Mouse (Mus musculus) hematopoietic stem cell, adult 5-6 weeks (primary cell): Measurements from ENCODE around the gene Ptcra. TPM values are rescaled to one million over a fixed set of nuclear protein-coding genes. Genes with fewer than 3 reads are reported as not detected.

ENCODE experiments used
- ATAC-seq, 2 experiments: fragments of 125-278 bp in 1 of 2; replicated peaks in 1 of 2; 2 replicates each; pipeline ENCODE4 v1.8.0; 2016 to 2017; ENCODE audit warnings: inconsistent platforms in 2 of 2, mild to moderate bottlenecking in 2 of 2, moderate number of reproducible peaks in 2 of 2, low read depth in 1 of 2, moderate TSS enrichment in 1 of 2; ENCODE audit not compliant: low FRiP score in 2 of 2, poor library complexity in 2 of 2, severe bottlenecking in 2 of 2, insufficient read depth in 1 of 2, low TSS enrichment in 1 of 2
- total RNA-seq: library from RNA; stranded (forward); fragments of 172-1452, 232-1000 nt; gene quantifications from 2 replicates; pipeline ENCODE4 v1.2.3, GENCODE M21; 2017

The Ptcra gene
- total RNA-seq, 1 experiment from 2014 or later = not detected

GRCm38 (mm10) chr17:46741305-46741704 lies 22.2 kb downstream of the Ptcra start:
- no peak for ATAC-seq

GRCm38 (mm10) chr17:46736160-46736559 lies 27.4 kb downstream of the Ptcra start:
- ATAC-seq = peak in 1 of 2 experiments; percentile 58; a peak in 2 of 4 replicates

GRCm38 (mm10) chr17:46735287-46735686 lies 28.2 kb downstream of the Ptcra start:
- no peak for ATAC-seq

GRCm38 (mm10) chr17:46734055-46734454 lies 29.5 kb downstream of the Ptcra start:
- no peak for ATAC-seq

GRCm38 (mm10) chr17:46728904-46729318 lies 34.6 kb downstream of the Ptcra start, which contains the start of gene Gnmt:
Gene Gnmt (minus strand): TSS chr17:46729168.
- ATAC-seq = no peak

GRCm38 (mm10) chr17:46728496-46728895 lies 35.0 kb downstream of the Ptcra start:
- no peak for ATAC-seq

- no peak for ATAC-seq
Measured at GRCm38 (mm10) chr17:46728021-46728420, 35.5 kb downstream of the Ptcra start.

- ATAC-seq = no peak
Measured at GRCm38 (mm10) chr17:46727271-46727670, 36.2 kb downstream of the Ptcra start.

GRCm38 (mm10) chr17:46725731-46726645 lies 37.5 kb downstream of the Ptcra start:
- no peak for ATAC-seq

GRCm38 (mm10) chr17:46725273-46725672 lies 38.2 kb downstream of the Ptcra start:
- peak; percentile 52 to 60 for ATAC-seq

GRCm38 (mm10) chr17:46724477-46725084 lies 38.9 kb downstream of the Ptcra start:
- no peak for ATAC-seq

- ATAC-seq = no peak
Measured at GRCm38 (mm10) chr17:46721077-46721476, 42.4 kb downstream of the Ptcra start.

- ATAC-seq = no peak
Measured at GRCm38 (mm10) chr17:46714756-46715481, 48.6 kb downstream of the Ptcra start.

- no peak for ATAC-seq
Measured at GRCm38 (mm10) chr17:46713849-46714248, 49.7 kb downstream of the Ptcra start.

GRCm38 (mm10) chr17:46712442-46712841 lies 51.1 kb downstream of the Ptcra start:
- no peak for ATAC-seq

GRCm38 (mm10) chr17:46711612-46712271 lies 51.8 kb downstream of the Ptcra start:
- ATAC-seq = peak in 1 of 2 experiments; percentile 29; a peak in 1 of 4 replicates

- ATAC-seq = peak; percentile 84 to 90
Measured at GRCm38 (mm10) chr17:46710959-46711597, 52.4 kb downstream of the Ptcra start, which contains the start of gene Pex6. Gene Pex6 (plus strand): TSS chr17:46711463.
